Mouse (Mus musculus) cerebellum, postnatal 4 days (tissue): Measurements from ENCODE around the gene Cdc42bpa.

ENCODE experiments used
- DNase-seq, 2 experiments: peaks; one replicate each; pipeline ENCODE4 v3.0.0; 2022; ENCODE audit warnings: low spot score in 2 of 2, mixed read lengths in 1 of 2

The Cdc42bpa gene

GRCm38 (mm10) chr1:180191651-180192220 lies 231.5 kb downstream of the Cdc42bpa start:
- no peak for DNase-seq

- DNase-seq = no peak
These were observed 232.6 kb downstream of the Cdc42bpa start for GRCm38 (mm10) chr1:180192866-180193265.

GRCm38 (mm10) chr1:180193391-180193935 lies 233.2 kb downstream of the Cdc42bpa start:
- DNase-seq = no peak

DNA sequence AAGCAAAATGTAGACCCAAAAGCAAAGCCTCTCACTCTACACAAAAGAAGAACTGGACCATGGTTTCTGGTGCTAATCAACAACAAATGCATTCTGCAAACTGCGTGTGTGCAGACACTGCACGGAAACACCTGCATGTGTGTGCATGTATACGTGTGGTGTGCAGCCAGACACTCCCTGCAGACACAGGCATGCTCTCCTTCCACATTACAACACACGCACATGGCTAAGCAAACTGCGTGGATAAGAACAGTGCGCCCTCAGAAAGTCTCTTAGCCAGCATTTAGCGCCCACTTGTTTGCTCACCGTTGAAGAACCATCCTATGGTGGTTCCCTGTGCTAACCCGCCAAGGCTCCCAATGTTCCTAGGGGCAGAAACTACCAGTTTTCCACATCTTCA lies 233.8 kb downstream of the Cdc42bpa start:
- no peak for DNase-seq

- DNase-seq = no peak
These were observed 234.7 kb downstream of the Cdc42bpa start for GRCm38 (mm10) chr1:180194781-180195471.

DNA sequence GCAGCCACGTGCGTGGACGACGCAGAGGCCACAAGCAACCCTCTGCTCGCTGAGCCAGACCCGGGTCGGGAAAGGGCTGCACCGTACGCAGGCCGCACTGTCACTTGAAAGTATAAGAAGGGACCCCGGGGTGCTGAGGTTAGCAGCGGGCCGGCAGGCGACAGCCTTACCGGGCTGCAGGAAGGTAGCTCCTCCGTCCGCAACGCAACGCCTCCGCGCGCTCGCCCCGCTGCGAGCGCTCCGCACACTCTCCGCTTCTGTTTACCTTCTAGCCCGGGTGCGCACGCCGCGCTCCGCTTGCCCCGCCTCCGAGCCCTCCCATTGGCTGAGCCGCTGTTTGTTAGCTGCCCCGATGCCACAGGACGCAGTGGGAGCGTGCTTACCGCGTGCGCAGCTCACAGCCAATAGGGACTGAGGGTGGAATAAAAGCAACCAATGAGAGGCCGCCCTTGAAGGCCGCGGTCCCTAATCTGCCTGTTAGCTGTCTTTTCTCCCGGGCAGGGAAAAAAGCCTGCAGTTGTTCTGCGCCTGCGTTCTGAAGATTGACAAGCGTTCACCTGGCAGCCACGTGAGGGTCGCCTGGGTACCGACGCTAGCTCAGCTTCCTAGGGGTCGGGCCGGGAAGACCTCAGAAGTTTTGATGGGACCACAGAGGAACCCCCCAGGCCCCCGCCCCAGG lies 235.6 kb downstream of the Cdc42bpa start:
- peak; percentile 94 for DNase-seq

- no peak for DNase-seq
These were observed 236.2 kb downstream of the Cdc42bpa start for GRCm38 (mm10) chr1:180196508-180196907.

GRCm38 (mm10) chr1:180197956-180198355 lies 237.7 kb downstream of the Cdc42bpa start:
- DNase-seq = no peak

- no peak for DNase-seq
These were observed 238.9 kb downstream of the Cdc42bpa start, which contains the start of gene Coq8a for GRCm38 (mm10) chr1:180198959-180199714. TSS of gene Coq8a (minus strand) at chr1:180199602.

- no peak for DNase-seq
These were observed 239.4 kb downstream of the Cdc42bpa start for GRCm38 (mm10) chr1:180199715-180200050.

GRCm38 (mm10) chr1:180200722-180201121 lies 240.4 kb downstream of the Cdc42bpa start:
- no peak for DNase-seq

- no peak for DNase-seq
These were observed 248.1 kb downstream of the Cdc42bpa start for GRCm38 (mm10) chr1:180208370-180208769.

DNA sequence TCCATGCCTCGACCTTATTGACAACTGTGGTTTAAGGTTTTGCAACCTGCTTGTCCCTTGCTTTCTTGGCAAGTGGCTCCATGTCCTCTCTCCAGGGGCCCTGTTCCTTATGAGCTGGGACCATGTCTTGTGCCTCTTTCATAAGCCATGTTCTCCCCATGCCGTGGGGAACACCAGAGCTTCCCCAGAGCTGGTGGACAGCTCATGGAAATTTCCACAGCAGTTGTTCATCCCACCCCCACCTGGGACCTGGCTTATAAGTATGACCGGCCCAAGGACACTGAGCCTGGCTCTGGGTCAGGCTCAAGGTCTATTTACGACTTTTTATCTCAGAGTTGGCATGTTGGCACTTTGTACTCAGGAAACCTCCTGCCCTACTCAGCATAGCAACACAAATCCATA lies 249.8 kb downstream of the Cdc42bpa start:
- DNase-seq = no peak

GRCm38 (mm10) chr1:180210781-180211271 lies 250.6 kb downstream of the Cdc42bpa start:
- DNase-seq = no peak

DNA sequence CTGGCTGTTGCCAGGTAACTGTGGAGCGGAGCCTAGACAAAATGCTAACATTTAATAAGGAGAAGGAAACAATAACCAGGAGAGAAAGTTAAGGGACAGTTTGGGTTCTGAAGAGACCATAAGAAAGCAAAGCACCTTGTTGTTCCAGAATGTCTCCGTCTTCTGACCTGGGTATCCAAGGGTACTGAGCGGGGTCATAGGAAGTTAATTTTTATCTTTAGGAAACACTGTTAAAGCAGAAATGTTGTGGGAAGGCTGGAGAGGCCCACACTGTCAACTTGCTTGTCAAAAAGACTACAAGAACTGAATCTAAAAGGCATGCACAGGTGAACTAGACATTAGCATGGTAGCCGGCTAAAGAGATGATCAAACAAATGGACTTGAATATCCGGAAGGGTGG lies 252.6 kb downstream of the Cdc42bpa start:
- DNase-seq = no peak

- peak in 1 of 2 experiments; percentile 58 for DNase-seq
These were observed 254.8 kb downstream of the Cdc42bpa start for GRCm38 (mm10) chr1:180215044-180215443.
